Comparison of ENCODE assay signal across 16 mouse cellular contexts in genomic region chr3:68353492-68353891, GRCm38 (mm10).
A peak's percentile ranks its signal among the peaks of the same experiment; 100 is the strongest.
DNase-seq lines count a peak whose midpoint lies in the region; ATAC-seq and TF ChIP-seq lines count a peak whose summit lies in the region.
"Had no signal": no experiment of that assay in that cellular context is flagged by ENCODE, and none has a peak within 500 bp of the region (broad histone marks: within the 10 kb centered on the region; RNA-seq: fewer than 3 reads in every experiment).

No protein-coding gene starts in this region.

- no peaks in the 10 kb centered on the region for H3K36me3 ChIP-seq in embryonic facial prominence, embryonic 10.5 days (replicated peaks)
- no peaks in the 10 kb centered on the region for H3K36me3 ChIP-seq in embryonic facial prominence, embryonic 11.5 days (replicated peaks; ENCODE audit: control insufficient read depth, insufficient read depth, low read depth, low read length)
- no peaks in the 10 kb centered on the region for H3K36me3 ChIP-seq in lung, postnatal 0 days (ENCODE audit: insufficient read depth, low read length)
- H3K36me3 ChIP-seq in midbrain, embryonic 10.5 days: no peaks in the 10 kb centered on the region
- H3K36me3 ChIP-seq in limb, embryonic 10.5 days: no peaks in the 10 kb centered on the region
- H3K36me3 ChIP-seq: hindbrain, embryonic 15.5 days; liver, embryonic 12.5 days had no signal

- no peak overlapping the region for H3K4me3 ChIP-seq in embryonic facial prominence, embryonic 10.5 days
- no peak overlapping the region for H3K4me3 ChIP-seq in embryonic facial prominence, embryonic 11.5 days (ENCODE audit: low read depth, low read length)
- H3K4me3 ChIP-seq in lung, postnatal 0 days (ENCODE audit: low read depth, low read length): no peak overlapping the region
- no peak overlapping the region for H3K4me3 ChIP-seq in midbrain, embryonic 10.5 days
- no peak overlapping the region for H3K4me3 ChIP-seq in limb, embryonic 10.5 days
- H3K4me3 ChIP-seq: hindbrain, embryonic 15.5 days; liver, embryonic 12.5 days had no signal

- H3K4me2 ChIP-seq in embryonic facial prominence, embryonic 11.5 days (ENCODE audit: low read depth, low read length): no peak overlapping the region
- no peak overlapping the region for H3K4me2 ChIP-seq in lung, postnatal 0 days (replicated peaks; ENCODE audit: low read depth, low read length)
- H3K4me2 ChIP-seq: hindbrain, embryonic 15.5 days; liver, embryonic 12.5 days had no signal

- H3K9me3 ChIP-seq in embryonic facial prominence, embryonic 10.5 days: no peaks in the 10 kb centered on the region
- H3K9me3 ChIP-seq in embryonic facial prominence, embryonic 11.5 days (replicated peaks; ENCODE audit: control insufficient read depth, low read length): no peaks in the 10 kb centered on the region
- H3K9me3 ChIP-seq in lung, postnatal 0 days (ENCODE audit: low read length): no peaks in the 10 kb centered on the region
- no peaks in the 10 kb centered on the region for H3K9me3 ChIP-seq in midbrain, embryonic 10.5 days (replicated peaks)
- H3K9me3 ChIP-seq in limb, embryonic 10.5 days (replicated peaks): peaks cover 2% of the 10 kb centered on the region; the same call in 1 of the 2 replicates
- H3K9me3 ChIP-seq: hindbrain, embryonic 15.5 days; liver, embryonic 12.5 days had no signal

- H3K27me3 ChIP-seq in embryonic facial prominence, embryonic 10.5 days (replicated peaks; ENCODE audit: low read depth, poor library complexity, severe bottlenecking): no peaks in the 10 kb centered on the region
- H3K27me3 ChIP-seq in embryonic facial prominence, embryonic 11.5 days (ENCODE audit: control insufficient read depth, insufficient read depth, low read length): no peaks in the 10 kb centered on the region
- H3K27me3 ChIP-seq in lung, postnatal 0 days (replicated peaks; ENCODE audit: insufficient read depth, low read length): no peaks in the 10 kb centered on the region
- no peaks in the 10 kb centered on the region for H3K27me3 ChIP-seq in midbrain, embryonic 10.5 days (ENCODE audit: low read depth, poor library complexity, severe bottlenecking)
- no peaks in the 10 kb centered on the region for H3K27me3 ChIP-seq in limb, embryonic 10.5 days (ENCODE audit: low read depth, poor library complexity, severe bottlenecking)
- H3K27me3 ChIP-seq: CH12.LX; hindbrain, embryonic 15.5 days; liver, embryonic 12.5 days had no signal

- WGBS in embryonic facial prominence, embryonic 10.5 days: 66% methylated on average over 3 of the region's 3 CpGs
- 55% methylated on average over 3 of the region's 3 CpGs for WGBS in embryonic facial prominence, embryonic 11.5 days
- 34% methylated on average over 3 of the region's 3 CpGs for WGBS in lung, postnatal 0 days
- WGBS in midbrain, embryonic 10.5 days: 73% methylated on average over 3 of the region's 3 CpGs
- 81% methylated on average over 3 of the region's 3 CpGs for whole genome bisulfite sequencing in limb, embryonic 10.5 days

- no peak overlapping the region for H3K27ac ChIP-seq in embryonic facial prominence, embryonic 10.5 days (replicated peaks)
- H3K27ac ChIP-seq in embryonic facial prominence, embryonic 11.5 days (replicated peaks; ENCODE audit: low read depth, low read length): no peak overlapping the region
- H3K27ac ChIP-seq in lung, postnatal 0 days (ENCODE audit: low read length): no peak overlapping the region
- H3K27ac ChIP-seq in midbrain, embryonic 10.5 days (replicated peaks): no peak overlapping the region
- H3K27ac ChIP-seq in limb, embryonic 10.5 days: no peak overlapping the region
- H3K27ac ChIP-seq: hindbrain, embryonic 15.5 days; liver, embryonic 12.5 days had no signal

- TF ChIP-seq CTCF in lung, postnatal 0 days (IDR thresholded peaks at IDR 0.05): no peak

- peak; percentile 21 for DNase-seq in embryonic facial prominence, embryonic 10.5 days (ENCODE audit: low spot score)
- peak; percentile 1 for DNase-seq in embryonic facial prominence, embryonic 11.5 days (ENCODE audit: low spot score)
- DNase-seq in kidney, postnatal 10 days: peak; percentile 67
- peak; percentile 41 for DNase-seq in lung, postnatal 0 days (ENCODE audit: low spot score)
- DNase-seq in midbrain, embryonic 10.5 days (ENCODE audit: low spot score): no peak
- no peak for DNase-seq in adrenal gland, postnatal 14 days
- no peak for DNase-seq in limb, embryonic 10.5 days (ENCODE audit: low spot score)
- DNase-seq: cerebellum, adult 9-10 months; embryo, embryonic 11 days; heart, adult 18-20 months; heart, postnatal 10 days; layer of hippocampus, adult 9-11 months; thymus, adult 18-20 months had no signal

- H3K4me1 ChIP-seq in embryonic facial prominence, embryonic 10.5 days: peaks cover 10% of the 10 kb centered on the region; the same call in 1 of the 2 replicates
- H3K4me1 ChIP-seq in embryonic facial prominence, embryonic 11.5 days (ENCODE audit: control insufficient read depth, insufficient read depth, low read length): no peaks in the 10 kb centered on the region
- H3K4me1 ChIP-seq in lung, postnatal 0 days (ENCODE audit: insufficient read depth, low read depth, low read length): no peaks in the 10 kb centered on the region
- H3K4me1 ChIP-seq in midbrain, embryonic 10.5 days: peaks cover 7% of the 10 kb centered on the region; the same call in 1 of the 2 replicates
- H3K4me1 ChIP-seq in limb, embryonic 10.5 days: peaks cover 19% of the 10 kb centered on the region
- H3K4me1 ChIP-seq: liver, embryonic 12.5 days had no signal

- H3K9ac ChIP-seq in embryonic facial prominence, embryonic 11.5 days (replicated peaks; ENCODE audit: low read length): no peak overlapping the region
- no peak overlapping the region for H3K9ac ChIP-seq in lung, postnatal 0 days (replicated peaks; ENCODE audit: low read depth)
- H3K9ac ChIP-seq: hindbrain, embryonic 15.5 days; liver, embryonic 12.5 days had no signal

- no peak for TF ChIP-seq EP300 in lung, postnatal 0 days (IDR thresholded peaks at IDR 0.05)

- ATAC-seq in embryonic facial prominence, embryonic 11.5 days (replicated peaks; ENCODE audit: insufficient number of reproducible peaks, low FRiP score, low TSS enrichment, low read depth): no peak
- peak; percentile 72 for ATAC-seq in lung, postnatal 0 days
- ATAC-seq: liver, embryonic 12.5 days had no signal

Comparison
In these comparisons a context has a peak if more than half of its experiments do, and no peak if none do; other contexts are left out.
1. DNase-seq: peak in embryonic facial prominence, embryonic 10.5 days (single experiment), embryonic facial prominence, embryonic 11.5 days (single experiment), kidney, postnatal 10 days (single experiment) and lung, postnatal 0 days (single experiment); none in midbrain, embryonic 10.5 days (single experiment), adrenal gland, postnatal 14 days (single experiment) and limb, embryonic 10.5 days (single experiment).